Mouse (Mus musculus) hematopoietic multipotent progenitor cell, adult 10-12 weeks (in vitro differentiated cells): Measurements from ENCODE around the gene Sac3d1. TPM values are rescaled to one million over a fixed set of nuclear protein-coding genes. Genes with fewer than 3 reads are reported as not detected.

Experiments
- polyA plus RNA-seq: library from polyadenylated mRNA; stranded (reverse); fragments of >175 nt; gene quantifications from 2 replicates; pipeline ENCODE4 v1.2.3, GENCODE M21; 2012; ENCODE audit warnings: low replicate concordance

Gene Sac3d1
- 31.3 and 49.9 TPM in 2 replicates for polyA plus RNA-seq

DNA sequence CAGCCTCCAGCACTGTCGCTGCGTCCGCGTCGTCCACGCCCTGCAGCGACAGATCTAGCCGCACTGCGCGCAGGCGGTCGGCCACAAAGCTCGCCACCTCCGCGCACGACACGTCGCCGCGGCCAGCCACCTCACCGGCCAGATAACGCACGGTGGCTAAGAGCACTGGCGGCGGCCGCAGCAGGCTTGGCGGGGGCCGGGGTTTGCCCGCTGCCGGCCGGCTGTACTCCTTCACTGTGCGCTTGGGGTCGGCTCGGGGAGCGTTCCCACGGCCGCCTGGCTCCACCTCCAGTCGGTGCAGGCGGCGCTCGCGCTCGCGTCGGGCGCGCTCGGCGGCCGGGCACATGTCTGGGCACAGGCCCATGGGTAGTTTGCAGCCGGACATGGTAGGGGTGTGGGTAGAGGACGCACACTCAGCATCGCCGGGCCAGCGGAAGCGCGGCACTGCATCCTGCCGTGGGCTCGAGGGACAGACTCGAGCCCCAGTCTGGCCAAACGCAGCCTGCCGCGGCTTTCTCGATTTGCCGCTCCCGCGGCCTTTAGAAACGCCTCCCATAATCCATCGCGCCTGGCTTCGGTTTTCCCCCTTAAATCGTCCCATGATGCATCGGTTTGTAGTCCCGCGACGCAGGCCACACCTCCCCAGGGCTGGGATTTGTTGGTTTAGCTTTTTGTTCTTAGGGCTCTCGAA, at the start of gene Sac3d1:
TSS of gene Sac3d1 (minus strand) at position 665 of the 691 bp plus-strand sequence.

DNA sequence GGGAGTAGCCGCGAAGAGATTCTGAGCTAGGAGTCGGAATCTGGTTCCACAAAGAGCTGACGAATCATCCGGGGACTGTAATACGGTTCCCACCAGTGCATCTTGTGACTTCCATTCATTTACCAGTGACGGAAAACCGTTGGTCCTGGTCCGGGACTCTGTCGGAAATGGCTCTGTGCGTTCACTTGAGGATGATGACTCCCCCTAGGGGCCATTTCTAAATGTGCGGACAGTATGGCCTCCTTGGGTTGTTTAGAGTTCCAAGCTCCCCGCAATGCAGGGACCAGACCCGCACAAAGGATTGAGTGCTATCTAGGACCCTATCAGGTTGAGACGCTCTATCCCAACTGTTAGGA, 22.9 kb upstream of the Sac3d1 start, which contains the start of gene Arl2:
TSS of gene Arl2 (minus strand) at position 155 of the 356 bp plus-strand sequence.

DNA sequence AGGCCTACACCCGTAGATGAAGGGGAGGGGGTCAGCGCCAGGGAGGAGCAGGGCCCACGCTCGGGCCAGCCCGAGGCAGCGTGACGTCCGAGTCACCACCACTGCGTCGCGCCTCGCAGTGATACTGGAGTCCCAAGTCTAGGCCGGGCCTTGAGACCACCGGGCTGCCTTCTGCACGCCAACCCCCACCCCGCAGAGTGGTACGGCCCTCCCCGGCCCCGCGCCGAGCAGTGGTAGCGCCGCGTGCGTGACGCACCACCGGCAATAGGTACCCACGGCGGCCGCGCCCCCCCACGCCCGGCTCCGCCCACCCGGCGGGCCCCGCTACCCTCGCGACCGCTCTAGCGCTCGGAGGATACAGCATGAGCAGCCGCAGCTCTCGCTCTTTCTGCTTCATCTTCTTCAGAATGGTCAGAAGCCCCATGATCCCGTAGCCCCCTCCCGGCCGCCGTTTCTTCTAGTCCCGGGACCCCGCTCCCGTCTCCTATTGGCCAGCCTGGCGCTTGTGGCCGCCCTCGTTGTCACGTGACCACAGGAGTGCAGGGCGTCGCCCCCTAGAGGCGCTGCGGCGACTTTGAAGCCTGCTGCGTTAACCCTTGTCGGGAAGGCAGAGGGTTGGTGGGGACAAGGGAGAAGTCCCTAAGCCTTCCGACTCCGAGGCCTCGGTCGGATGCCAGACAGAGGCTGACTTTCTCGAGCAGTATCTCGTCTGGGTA, 22.4 kb upstream of the Sac3d1 start, which contains the start of gene Batf2:
TSS of gene Batf2 (plus strand) at position 306 of the 716 bp plus-strand sequence.

DNA sequence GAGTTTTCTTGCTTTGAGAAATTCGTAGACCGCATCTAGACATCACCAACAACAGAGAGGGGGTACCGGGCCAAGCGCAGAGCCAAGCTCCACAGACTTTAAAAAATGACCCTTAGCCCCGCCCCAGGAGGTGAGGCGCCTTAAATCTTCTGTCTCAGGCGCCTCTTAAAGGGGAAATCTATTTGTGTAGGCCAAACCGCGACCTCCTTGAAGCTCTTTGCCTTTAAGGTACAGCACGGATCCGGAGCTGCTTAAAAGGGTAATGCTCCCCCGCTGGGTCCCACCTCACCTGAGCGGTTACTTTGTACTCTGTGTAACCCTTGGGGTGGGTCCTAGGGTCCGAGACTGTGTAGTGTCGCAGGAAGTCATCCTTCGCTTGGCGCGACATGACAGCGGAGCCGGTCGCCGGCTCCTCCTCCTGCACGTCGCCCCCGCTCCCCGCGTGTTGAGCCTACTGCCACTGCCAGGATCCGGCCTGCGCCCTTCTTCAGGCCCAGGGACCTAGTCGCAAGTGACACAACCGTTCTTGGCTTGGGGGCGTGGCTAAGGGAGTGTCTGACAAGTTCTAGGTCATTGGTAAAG, 9.4 kb upstream of the Sac3d1 start, which contains the start of gene Snx15:
TSS of gene Snx15 (minus strand) at position 545 of the 582 bp plus-strand sequence.

DNA sequence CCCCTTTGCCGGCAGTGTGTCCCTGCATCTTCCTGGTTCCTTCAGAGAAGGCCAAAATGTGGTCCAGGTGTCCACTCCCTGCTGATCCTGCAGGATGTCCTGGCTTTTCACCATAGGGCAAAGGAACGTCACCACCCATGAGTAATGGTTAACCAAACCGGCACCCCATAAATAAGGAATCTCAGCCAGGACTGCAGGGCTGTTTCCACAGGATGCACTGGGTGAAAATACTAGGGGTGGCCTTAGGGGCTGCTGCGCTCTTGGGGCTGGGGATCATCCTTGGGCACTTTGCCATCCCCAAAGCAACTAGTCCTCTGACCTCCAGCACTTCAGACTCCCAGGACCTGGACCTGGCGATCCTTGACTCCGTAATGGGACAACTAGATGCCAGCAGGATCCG, 12.9 kb downstream of the Sac3d1 start, which contains the start of gene Naaladl1:
TSS of gene Naaladl1 (plus strand) at position 197 of the 400 bp plus-strand sequence.

DNA sequence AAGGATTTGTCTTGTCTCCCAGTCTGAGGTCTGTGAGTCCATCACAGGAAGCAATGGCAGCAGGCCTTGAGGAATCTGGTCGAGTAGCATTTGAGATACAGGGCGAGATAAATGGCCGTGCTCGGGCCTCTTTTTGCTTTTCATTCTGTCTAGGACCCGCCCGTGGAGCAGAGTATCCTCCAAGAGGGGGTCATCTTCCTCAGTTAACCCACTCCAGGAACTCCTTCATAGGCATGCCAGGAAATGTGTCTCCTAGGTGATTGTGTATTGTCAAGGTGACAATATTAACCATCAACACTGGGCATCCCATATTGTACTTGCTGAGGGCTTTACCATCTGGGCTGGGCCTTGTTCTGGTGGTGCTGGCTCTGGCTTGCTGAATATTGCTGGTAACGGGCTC, 24.3 kb downstream of the Sac3d1 start, which contains the start of gene AC131692.1:
TSS of gene AC131692.1 (plus strand) at position 301 of the 400 bp plus-strand sequence.

DNA sequence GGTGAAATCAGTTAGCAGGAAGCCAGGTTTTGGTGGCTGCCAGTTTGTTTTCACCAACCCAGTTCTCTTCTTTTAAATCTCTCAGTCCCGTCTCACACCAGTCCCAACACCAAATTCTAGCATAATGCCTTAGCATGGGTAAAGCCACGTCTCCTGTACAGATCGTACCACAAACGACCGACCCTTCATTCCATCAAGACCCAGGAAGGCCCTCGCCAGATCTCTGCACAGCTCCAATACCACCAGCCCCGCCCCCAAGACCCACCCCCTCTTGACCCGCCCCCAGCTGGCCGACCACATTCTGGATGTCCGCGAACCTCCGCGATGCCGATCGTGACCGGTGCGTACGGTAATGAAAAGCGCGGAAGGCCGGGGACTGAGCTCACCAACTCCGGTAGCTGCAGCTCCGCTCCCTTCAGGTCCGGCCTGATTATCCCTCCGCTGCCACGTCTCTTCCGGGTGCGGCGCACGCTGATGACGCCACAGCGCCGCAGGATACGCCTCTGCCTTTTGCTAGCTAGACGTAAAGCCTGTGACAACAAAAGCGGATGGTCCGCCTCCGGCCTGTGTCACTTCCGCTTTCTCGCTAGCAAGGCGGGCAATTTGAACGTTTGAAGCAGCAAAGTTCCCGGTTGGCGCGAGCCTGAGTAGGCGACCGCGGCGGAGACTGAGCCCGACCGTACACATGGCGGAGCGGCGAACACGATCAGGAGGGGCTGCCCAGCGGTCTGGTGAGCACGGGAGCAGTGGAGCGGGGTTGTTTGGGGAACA, 33.8 kb downstream of the Sac3d1 start, which contains the start of the genes Zfpl1 and Cdca5:
TSS of gene Zfpl1 (minus strand) at position 479 of the 771 bp plus-strand sequence.
TSS of gene Cdca5 (plus strand) at position 506 of the 771 bp plus-strand sequence.

DNA sequence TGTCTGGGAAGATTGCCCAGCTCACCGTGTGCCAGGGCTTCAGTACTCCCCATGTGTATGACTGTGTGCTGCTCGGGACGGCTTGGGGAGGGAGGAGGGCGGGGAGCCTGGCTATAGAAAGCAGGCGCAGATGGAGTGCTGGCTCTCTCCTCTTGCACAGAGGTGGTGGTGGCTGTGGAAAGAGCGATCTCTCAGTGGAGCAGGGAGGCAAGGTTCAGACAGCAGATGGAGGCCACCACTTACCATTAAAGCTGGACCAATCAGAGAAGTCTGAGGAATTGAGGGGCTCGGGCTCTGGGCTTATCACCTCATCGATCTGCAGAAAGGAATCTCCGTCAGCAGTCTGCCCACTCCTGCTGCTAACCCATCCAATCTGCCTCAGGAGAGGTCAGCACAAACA, 36.3 kb downstream of the Sac3d1 start, which contains the start of gene Gm28374:
TSS of gene Gm28374 (minus strand) at position 101 of the 400 bp plus-strand sequence.

DNA sequence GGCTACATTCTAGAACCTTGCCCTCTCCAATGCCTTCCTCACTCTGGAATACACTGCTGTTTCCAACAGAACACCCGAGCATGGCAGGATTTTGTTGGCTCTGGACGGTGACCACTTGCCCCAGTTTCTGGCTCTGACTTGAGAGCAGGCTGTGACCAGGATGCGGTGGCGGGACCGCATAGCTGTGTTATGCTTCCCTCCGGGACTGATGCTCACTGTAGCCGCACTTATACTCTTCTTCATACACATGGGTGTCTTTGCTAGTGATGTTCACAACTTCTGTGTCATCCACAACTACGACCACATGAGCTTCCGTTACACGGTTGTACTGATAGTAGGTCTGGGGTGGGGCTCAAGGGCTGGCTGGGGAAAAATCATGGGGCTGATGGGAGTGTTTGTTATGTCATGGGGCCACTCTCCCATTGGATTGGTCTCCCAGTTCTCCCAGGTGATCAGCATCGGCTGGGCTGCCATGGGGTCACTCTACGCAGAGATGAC, 38.4 kb downstream of the Sac3d1 start, which contains the start of gene Tmem262:
TSS of gene Tmem262 (plus strand) at position 51 of the 498 bp plus-strand sequence.

DNA sequence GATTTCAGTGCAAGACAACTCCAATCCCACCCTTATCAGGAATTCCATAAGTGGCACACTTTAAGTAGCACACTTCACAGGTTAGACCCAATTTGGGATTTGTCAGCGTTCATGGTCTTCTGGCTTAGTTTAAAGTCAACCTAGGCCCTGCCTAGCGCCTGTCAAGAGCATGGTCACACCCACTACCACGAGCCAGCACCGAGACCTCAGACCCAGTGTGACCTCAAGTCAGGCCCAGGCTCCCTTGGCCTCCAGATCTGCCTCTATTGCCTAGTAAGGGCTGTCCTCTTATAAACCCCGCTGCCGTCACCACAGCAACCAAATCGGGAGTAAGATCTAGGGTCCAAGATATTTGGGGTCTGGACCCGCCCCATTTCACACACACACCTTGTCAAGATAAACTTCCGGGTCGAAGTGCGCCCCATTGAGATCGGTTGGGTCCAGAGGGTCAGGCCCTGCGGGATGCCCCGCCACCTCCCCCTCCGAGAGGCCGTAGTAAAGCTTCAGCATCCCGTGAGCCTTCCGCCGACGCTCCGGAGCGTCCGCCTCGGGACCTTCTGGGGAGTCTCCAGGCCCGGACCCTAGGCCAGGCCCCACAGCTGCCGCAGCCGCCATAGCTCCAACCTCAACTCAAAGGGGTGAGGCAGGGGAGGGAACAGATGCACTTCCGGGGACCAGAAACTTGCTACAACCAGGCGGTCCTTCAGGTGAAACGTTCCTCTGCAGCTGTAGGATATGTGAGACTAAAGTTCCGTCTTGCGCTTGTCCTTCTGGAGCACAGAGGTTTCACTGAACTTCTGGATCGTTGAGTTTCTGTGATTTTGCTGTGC, 41.7 kb downstream of the Sac3d1 start, which contains the start of gene Vps51:
TSS of gene Vps51 (minus strand) at position 668 of the 830 bp plus-strand sequence.

DNA sequence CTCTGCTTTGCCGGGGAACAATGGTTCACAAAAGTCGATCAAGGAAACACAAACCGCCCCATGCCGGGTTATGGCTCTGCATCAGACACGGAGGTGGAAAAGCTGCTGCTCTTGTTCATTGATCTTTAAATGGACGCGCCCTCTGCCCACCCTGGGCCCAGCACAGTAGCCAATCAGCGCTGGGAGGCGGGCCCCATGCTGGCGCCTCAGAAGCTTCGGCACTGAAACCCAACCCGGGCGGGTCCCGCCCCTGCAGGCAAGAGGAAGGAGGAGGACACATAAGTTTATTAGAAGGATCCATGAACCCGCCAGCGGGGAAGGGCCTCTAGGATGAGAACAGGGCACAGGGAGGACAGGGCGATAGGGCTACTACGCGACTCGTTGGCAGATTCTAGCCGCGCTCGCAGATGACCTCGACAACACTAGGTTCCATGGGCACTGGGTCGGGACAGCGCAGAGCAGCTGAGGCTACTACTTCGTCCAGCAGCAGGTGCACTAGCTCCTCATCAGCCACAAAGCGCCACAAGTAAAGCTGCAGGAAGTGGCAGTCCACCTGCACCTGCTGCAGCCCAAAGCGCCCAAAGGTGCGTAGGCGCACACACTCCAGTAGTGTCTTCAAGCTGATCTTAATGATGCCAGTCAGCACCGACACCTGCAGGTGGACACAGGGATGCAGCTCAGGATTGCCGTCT, 50.6 kb downstream of the Sac3d1 start, which contains the start of gene Tm7sf2:
TSS of gene Tm7sf2 (minus strand) at position 650 of the 692 bp plus-strand sequence.

Other genes starting within 250 kb of the Sac3d1 start
- 36.0 and 56.1 TPM in 2 replicates for gene Frmd8, start 243.4 kb downstream of the Sac3d1 start, polyA plus RNA-seq
- gene Slc25a45, start 240.8 kb downstream of the Sac3d1 start, polyA plus RNA-seq = 4.6 and 15.6 TPM in 2 replicates
- 0.10 and 0.71 TPM in 2 replicates for gene Tigd3, start 224.5 kb downstream of the Sac3d1 start, polyA plus RNA-seq
- gene Dpf2, start 205.6 kb downstream of the Sac3d1 start, polyA plus RNA-seq = 14.9 and 60.9 TPM in 2 replicates
- 3.4 and 4.3 TPM in 2 replicates for gene Cdc42ep2, start 193.8 kb downstream of the Sac3d1 start, polyA plus RNA-seq
- gene Pola2, start 154.4 kb downstream of the Sac3d1 start, polyA plus RNA-seq = 19.1 and 24.6 TPM in 2 replicates
- gene Slc22a20, start 132.5 kb downstream of the Sac3d1 start, polyA plus RNA-seq = not detected in 2 replicates
- gene Capn1, start 102.8 kb downstream of the Sac3d1 start, polyA plus RNA-seq = 55.8 and 154 TPM in 2 replicates
- 393 and 539 TPM in 2 replicates for gene Syvn1, start 72.1 kb downstream of the Sac3d1 start, polyA plus RNA-seq
- gene Mrpl49, start 60.9 kb downstream of the Sac3d1 start, polyA plus RNA-seq = 25.7 and 36.4 TPM in 2 replicates
- gene Fau, start 60.8 kb downstream of the Sac3d1 start, polyA plus RNA-seq = 4,240 and 4,981 TPM in 2 replicates
- gene Znhit2, start 57.5 kb downstream of the Sac3d1 start, polyA plus RNA-seq = 58.8 and 66.2 TPM in 2 replicates
- gene Tm7sf2, start 50.3 kb downstream of the Sac3d1 start, polyA plus RNA-seq = 10.6 and 16.3 TPM in 2 replicates
- gene Vps51, start 41.4 kb downstream of the Sac3d1 start, polyA plus RNA-seq = 52.2 and 188 TPM in 2 replicates
- gene Tmem262, start 38.6 kb downstream of the Sac3d1 start, polyA plus RNA-seq = not detected in 2 replicates
- 0.19 TPM in 1 of 2 replicates, not detected in the other for gene Gm28374, start 36.4 kb downstream of the Sac3d1 start, polyA plus RNA-seq
- gene Zfpl1, start 33.7 kb downstream of the Sac3d1 start, polyA plus RNA-seq = 67.9 and 70.2 TPM in 2 replicates
- gene Cdca5, start 33.7 kb downstream of the Sac3d1 start, polyA plus RNA-seq = 1.7 and 2.3 TPM in 2 replicates
- gene AC131692.1, start 24.2 kb downstream of the Sac3d1 start, polyA plus RNA-seq = 1.7 and 2.1 TPM in 2 replicates
- 0.53 TPM in 1 of 2 replicates, not detected in the other for gene Naaladl1, start 12.9 kb downstream of the Sac3d1 start, polyA plus RNA-seq
- 120 and 217 TPM in 2 replicates for gene Snx15, start 9.7 kb upstream of the Sac3d1 start, polyA plus RNA-seq
- gene Batf2, start 22.3 kb upstream of the Sac3d1 start, polyA plus RNA-seq = 1.3 and 2.2 TPM in 2 replicates
- 32.6 and 45.2 TPM in 2 replicates for gene Arl2, start 22.9 kb upstream of the Sac3d1 start, polyA plus RNA-seq
- gene Majin, start 65.7 kb upstream of the Sac3d1 start, polyA plus RNA-seq = not detected in 2 replicates
- 0.22 TPM in 1 of 2 replicates, not detected in the other for gene Gpha2, start 107.7 kb upstream of the Sac3d1 start, polyA plus RNA-seq
- 43.8 and 62.7 TPM in 2 replicates for gene Ppp2r5b, start 117.2 kb upstream of the Sac3d1 start, polyA plus RNA-seq
- 75.2 and 154 TPM in 2 replicates for gene Atg2a, start 123.0 kb upstream of the Sac3d1 start, polyA plus RNA-seq
- 252 and 427 TPM in 2 replicates for gene Ehd1, start 158.1 kb upstream of the Sac3d1 start, polyA plus RNA-seq
- 9.6 and 17.4 TPM in 2 replicates for gene Cdc42bpg, start 187.8 kb upstream of the Sac3d1 start, polyA plus RNA-seq
- gene Men1, start 216.3 kb upstream of the Sac3d1 start, polyA plus RNA-seq = 120 and 143 TPM in 2 replicates
- 508 and 590 TPM in 2 replicates for gene Map4k2, start 222.5 kb upstream of the Sac3d1 start, polyA plus RNA-seq
- gene Sf1, start 245.0 kb upstream of the Sac3d1 start, polyA plus RNA-seq = 995 and 2,858 TPM in 2 replicates